Mouse (Mus musculus) liver, embryonic 14.5 days (tissue): ENCODE data around the gene Tmem161b. TPM values are rescaled to one million over a fixed set of nuclear protein-coding genes. Genes with fewer than 3 reads are reported as not detected.

Source experiments
- ATAC-seq: fragments of 200-750 bp; cut with Nextera tagmentation; 2 replicates; pipeline ENCODE4 v1.8.0; 2017; ENCODE audit warnings: moderate number of reproducible peaks, mild to moderate bottlenecking, moderate library complexity; ENCODE audit not compliant: insufficient read depth
- DNase-seq, 3 experiments: peaks; one replicate each; pipeline ENCODE4 v3.0.0-alpha.2; 2012 to 2013; ENCODE audit warnings: low read depth in 3 of 3, low spot score in 3 of 3
- H3K27ac ChIP-seq: fragments of 300-500 bp; sonication (generic); 2 replicates; pipeline ENCODE4 v1.5.1; 2014; ENCODE audit warnings: moderate library complexity, mild to moderate bottlenecking, control low read depth, inconsistent platforms
- H3K27me3 ChIP-seq: fragments of 300-500 bp; sonication (generic); 2 replicates; pipeline ENCODE4 v1.6.1; 2014; ENCODE audit warnings: mild to moderate bottlenecking, low read length, moderate library complexity; ENCODE audit not compliant: control insufficient read depth, insufficient read depth
- H3K36me3 ChIP-seq: fragments of 300-500 bp; sonication (generic); replicated peaks from 2 replicates; pipeline ENCODE4 v1.6.1; 2014; ENCODE audit warnings: low read depth; ENCODE audit not compliant: control insufficient read depth, insufficient read depth
- H3K4me1 ChIP-seq, 2 experiments: fragments of 200-500 bp in 1 of 2; fragments of 300-500 bp in 1 of 2; sonication (generic) in 1 of 2; replicated peaks; 2 replicates each; pipeline ENCODE4 v1.6.1; 2012 to 2014; ENCODE audit warnings: antibody characterized with exemption in 1 of 2, inconsistent platforms in 1 of 2, low read length in 1 of 2; ENCODE audit not compliant: control insufficient read depth in 2 of 2, insufficient read depth in 2 of 2
- H3K4me2 ChIP-seq: fragments of 300-500 bp; sonication (generic); 2 replicates; pipeline ENCODE4 v1.6.1; 2014; ENCODE audit warnings: low read depth, mild to moderate bottlenecking, control low read depth, moderate library complexity
- H3K4me3 ChIP-seq, 2 experiments: fragments of 200-500 bp in 1 of 2; fragments of 300-500 bp in 1 of 2; sonication (generic) in 1 of 2; 2 replicates each; pipeline ENCODE4 v1.5.1; 2012 to 2014; ENCODE audit warnings: low read depth in 2 of 2, low read length in 2 of 2, mild to moderate bottlenecking in 2 of 2, control low read depth in 1 of 2, inconsistent platforms in 1 of 2, moderate library complexity in 1 of 2; ENCODE audit not compliant: insufficient read depth in 1 of 2
- H3K9ac ChIP-seq: fragments of 300-500 bp; sonication (generic); replicated peaks from 2 replicates; pipeline ENCODE4 v1.6.1; 2014; ENCODE audit warnings: mild to moderate bottlenecking, control low read depth, moderate library complexity
- H3K9me3 ChIP-seq: fragments of 300-500 bp; sonication (generic); 2 replicates; pipeline ENCODE4 v1.6.1; 2016; ENCODE audit warnings: low read length, mixed read lengths; ENCODE audit not compliant: control insufficient read depth
- CTCF ChIP-seq: IDR thresholded peaks from 2 replicates; pipeline ENCODE4 v1.5.1; 2016; ENCODE audit warnings: antibody characterized with exemption, low read depth, control low read depth
- EP300 ChIP-seq: IDR thresholded peaks from 2 replicates; pipeline ENCODE4 v1.6.1; 2016; ENCODE audit warnings: antibody characterized with exemption, low read depth
- WGBS: fragments of 180-500 bp; shearing (Covaris S2); extraction: QIAGEN DNeasy Blood & Tissue Kit; methylation state at CpG from one replicate; pipeline ENCODE4 v1.1.7; 2014; ENCODE audit not compliant: insufficient replicate concordance; 5-methylcytosine and 5-hydroxymethylcytosine counted together
- polyA plus RNA-seq, 2 experiments: library from polyadenylated mRNA; depleted of rRNA in 1 of 2; stranded (reverse) in 1 of 2; unstranded in 1 of 2; fragments of >200 nt; fragmentation: Nextera tagmentation in 1 of 2; extraction: Ambion mirVana in 1 of 2; gene quantifications; 2 replicates each; pipeline versions ENCODE4 v1.2.1 to v1.2.3; 2012 to 2014

Tmem161b gene
- polyA plus RNA-seq, 2 experiments = 5.0 to 6.6 TPM

DNA sequence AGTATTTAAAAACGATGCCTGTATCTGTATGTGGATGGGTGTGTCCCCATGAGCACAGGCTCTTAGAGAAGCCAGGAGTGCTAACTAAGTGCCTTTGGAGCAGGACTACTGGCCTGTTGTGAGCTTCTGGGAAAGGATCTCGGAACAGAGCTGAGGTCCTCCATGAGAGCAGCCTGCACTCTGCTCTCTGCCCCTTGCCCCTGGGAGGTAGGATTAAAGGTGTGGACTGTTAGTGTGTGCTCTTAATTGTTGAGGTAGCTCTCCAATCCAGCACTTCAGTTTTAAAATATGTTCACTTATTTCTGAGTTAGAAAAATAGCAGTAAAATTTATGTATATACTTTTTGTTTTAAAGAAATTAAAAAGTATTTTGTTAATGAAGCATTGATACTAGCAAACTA, 11.9 kb downstream of the Tmem161b start:
- Histone ChIP-seq H3K4me1 (no peaks in the 10 kb centered on the region), H3K9ac (no peak overlapping the region), H3K36me3 (no peaks in the 10 kb centered on the region), H3K27me3 (no peaks in the 10 kb centered on the region), H3K9me3 (no peaks in the 10 kb centered on the region), H3K27ac (no peak overlapping the region), H3K4me3 (no peak overlapping the region), H3K4me2 (no peak overlapping the region)
- DNase-seq = no peak
- TF ChIP-seq CTCF (no peak), EP300 (no peak)
- 52% methylated on average over 2 of the region's 2 CpGs for WGBS
- no peak for ATAC-seq

DNA sequence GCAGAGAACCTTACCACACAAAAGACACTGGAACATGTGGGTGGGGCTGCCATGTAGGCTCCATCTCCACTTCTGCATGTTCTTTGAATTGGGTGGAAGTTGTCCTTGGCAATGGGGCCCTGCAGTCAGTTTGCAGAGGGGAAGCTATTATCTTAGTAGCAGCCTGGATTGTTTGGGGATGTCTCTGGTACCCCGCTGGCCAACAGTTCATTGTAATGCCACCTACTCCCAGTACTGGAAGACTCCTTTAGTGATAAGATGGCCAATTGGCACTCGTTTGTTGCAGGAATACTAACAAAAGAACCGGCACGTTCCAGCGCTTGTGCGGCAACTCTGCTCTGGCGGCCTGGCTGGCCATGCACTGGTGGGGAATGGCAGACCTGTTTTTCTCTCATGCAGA, 14.7 kb downstream of the Tmem161b start:
- no peaks in the 10 kb centered on the region for H3K9me3 ChIP-seq
- H3K36me3 ChIP-seq = no peaks in the 10 kb centered on the region
- H3K4me2 ChIP-seq = no peak overlapping the region
- no peak for ATAC-seq
- H3K4me3 ChIP-seq = no peak overlapping the region
- no peak overlapping the region for H3K27ac ChIP-seq
- no peak for DNase-seq
- no peak overlapping the region for H3K9ac ChIP-seq
- H3K4me1 ChIP-seq = no peaks in the 10 kb centered on the region
- no peak for TF ChIP-seq EP300
- TF ChIP-seq CTCF = no peak
- no peaks in the 10 kb centered on the region for H3K27me3 ChIP-seq
- 79% methylated on average over 7 of the region's 7 CpGs for WGBS

DNA sequence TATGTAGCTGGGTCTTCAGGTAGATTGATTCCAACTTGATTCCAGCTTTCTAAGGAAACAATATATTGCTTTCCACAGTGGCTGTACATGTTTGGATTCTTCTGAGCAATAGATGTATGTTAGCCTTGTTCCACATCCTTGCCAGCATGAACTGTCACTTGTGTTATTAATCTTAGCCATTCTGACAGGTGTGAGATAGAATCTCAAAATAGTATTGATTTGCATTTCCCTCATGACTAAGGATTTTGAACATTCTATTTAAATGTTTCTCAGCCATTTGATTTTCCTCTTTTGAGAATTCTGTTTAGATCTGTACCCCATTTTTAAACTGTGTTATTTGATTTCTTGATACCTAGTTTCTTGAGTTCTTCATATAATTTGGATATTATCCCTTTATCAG, 16.1 kb downstream of the Tmem161b start:
- DNase-seq = no peak

DNA sequence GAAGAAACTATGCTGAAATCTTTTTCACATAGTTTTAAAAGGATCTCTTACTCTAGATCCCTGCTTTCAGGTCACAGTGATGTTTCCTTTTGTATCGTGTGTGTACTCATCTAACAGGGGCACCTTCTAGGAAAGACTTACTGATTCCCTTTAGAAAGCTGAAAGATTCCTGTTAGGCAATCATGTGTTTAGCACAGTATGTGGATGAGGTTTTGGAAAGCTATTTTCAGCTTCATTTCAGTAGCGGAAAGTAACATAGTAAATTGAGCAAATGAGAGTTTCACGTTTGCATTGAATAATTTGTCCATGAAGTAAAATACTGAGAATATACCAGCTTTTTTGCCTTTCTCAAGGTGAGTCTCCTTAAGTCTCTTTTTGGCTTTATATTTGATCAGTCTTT, 26.0 kb downstream of the Tmem161b start:
- TF ChIP-seq CTCF (no peak), EP300 (no peak)
- 67% methylated on average over 3 of the region's 3 CpGs for WGBS
- Histone ChIP-seq H3K36me3 (no peaks in the 10 kb centered on the region), H3K4me2 (no peak overlapping the region), H3K9ac (no peak overlapping the region), H3K4me1 (no peaks in the 10 kb centered on the region), H3K9me3 (no peaks in the 10 kb centered on the region), H3K27me3 (no peaks in the 10 kb centered on the region), H3K27ac (no peak overlapping the region), H3K4me3 (no peak overlapping the region)
- ATAC-seq (no peak), DNase-seq (no peak)

More for the DNA sequence above, 16.1 kb downstream of the Tmem161b start:
- Histone ChIP-seq H3K4me2 (no peak overlapping the region), H3K36me3 (no peaks in the 10 kb centered on the region), H3K27ac (no peak overlapping the region), H3K4me3 (no peak overlapping the region), H3K4me1 (no peaks in the 10 kb centered on the region), H3K9me3 (no peaks in the 10 kb centered on the region), H3K9ac (no peak overlapping the region), H3K27me3 (no peaks in the 10 kb centered on the region)
- no peak for ATAC-seq
- TF ChIP-seq EP300 (no peak), CTCF (no peak)

DNA sequence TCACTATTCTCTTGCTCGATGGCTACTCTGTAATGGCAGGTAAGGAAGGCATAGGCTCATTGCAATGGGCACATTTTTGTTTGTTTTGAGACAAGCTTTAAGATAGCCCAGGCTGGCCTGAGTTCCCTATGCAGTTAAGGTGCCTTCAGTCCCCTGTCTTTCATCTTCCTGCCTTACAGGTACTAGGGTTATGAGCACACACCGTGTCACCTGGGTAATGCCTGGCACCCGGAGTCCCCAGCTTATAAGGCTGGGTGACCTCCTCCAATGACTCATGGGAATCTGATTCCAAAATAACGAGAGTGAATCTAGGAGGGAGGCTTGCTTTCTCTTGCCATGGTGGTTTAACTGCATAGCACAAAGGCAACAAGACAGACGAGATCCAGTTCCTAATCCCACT, 29.2 kb downstream of the Tmem161b start:
- Histone ChIP-seq H3K27me3 (no peaks in the 10 kb centered on the region), H3K9me3 (no peaks in the 10 kb centered on the region), H3K9ac (no peak overlapping the region), H3K4me1 (no peaks in the 10 kb centered on the region), H3K4me3 (no peak overlapping the region), H3K27ac (no peak overlapping the region), H3K36me3 (no peaks in the 10 kb centered on the region), H3K4me2 (no peak overlapping the region)
- DNase-seq (no peak), ATAC-seq (no peak)
- TF ChIP-seq EP300 (no peak), CTCF (no peak)
- WGBS = 72% methylated on average over 5 of the region's 5 CpGs
